Mouse (Mus musculus) hindbrain, embryonic 11.5 days (tissue): ENCODE measurements around the gene Celsr2. TPM values are rescaled to one million over a fixed set of nuclear protein-coding genes. Genes with fewer than 3 reads are reported as not detected.

ENCODE experiments used
- ATAC-seq: fragments of 200-750 bp; cut with Nextera tagmentation; 2 replicates; pipeline ENCODE4 v1.8.0; 2017; ENCODE audit warnings: mild to moderate bottlenecking, moderate TSS enrichment, moderate library complexity; ENCODE audit not compliant: low FRiP score
- DNase-seq: peaks from one replicate; pipeline ENCODE4 v3.0.0-alpha.2; 2015; ENCODE audit warnings: low spot score
- H3K27ac ChIP-seq: fragments of 300-500 bp; sonication (generic); 2 replicates; pipeline ENCODE4 v1.5.1; 2014; ENCODE audit warnings: mild to moderate bottlenecking, low read depth, low read length
- H3K27me3 ChIP-seq: fragments of 300-500 bp; sonication (generic); 2 replicates; pipeline ENCODE4 v1.6.1; 2014; ENCODE audit warnings: mild to moderate bottlenecking, low read length, moderate library complexity, mixed read lengths; ENCODE audit not compliant: control insufficient read depth, insufficient read depth
- H3K36me3 ChIP-seq: fragments of 300-500 bp; sonication (generic); 2 replicates; pipeline ENCODE4 v1.6.1; 2014; ENCODE audit warnings: mild to moderate bottlenecking, low read length, moderate library complexity, mixed read lengths; ENCODE audit not compliant: control insufficient read depth, insufficient read depth
- H3K4me1 ChIP-seq: fragments of 300-500 bp; sonication (generic); replicated peaks from 2 replicates; pipeline ENCODE4 v1.6.1; 2014; ENCODE audit warnings: low read length, mixed read lengths; ENCODE audit not compliant: control insufficient read depth, insufficient read depth
- H3K4me2 ChIP-seq: fragments of 300-500 bp; sonication (generic); replicated peaks from 2 replicates; pipeline ENCODE4 v1.6.1; 2014; ENCODE audit warnings: mild to moderate bottlenecking, low read depth, low read length
- H3K4me3 ChIP-seq: fragments of 300-500 bp; sonication (generic); 2 replicates; pipeline ENCODE4 v1.5.1; 2014; ENCODE audit warnings: low read depth, low read length
- H3K9ac ChIP-seq: fragments of 300-500 bp; sonication (generic); 2 replicates; pipeline ENCODE4 v1.6.1; 2014; ENCODE audit warnings: low read depth, low read length
- H3K9me3 ChIP-seq: fragments of 300-500 bp; sonication (generic); 2 replicates; pipeline ENCODE4 v1.6.1; 2016; ENCODE audit warnings: low read length; ENCODE audit not compliant: control insufficient read depth
- WGBS: fragments of 180-500 bp; shearing (Covaris S2); extraction: QIAGEN DNeasy Blood & Tissue Kit; methylation state at CpG from one replicate; pipeline ENCODE4 v1.1.7; 2014; 5-methylcytosine and 5-hydroxymethylcytosine counted together
- polyA plus RNA-seq: library from polyadenylated mRNA; unstranded; fragments of >200 nt; fragmentation: Nextera tagmentation; extraction: Ambion mirVana; gene quantifications from 2 replicates; pipeline ENCODE4 v1.2.1, GENCODE M21; 2014

Celsr2 gene
- polyA plus RNA-seq, 1 experiment from 2014 or later, result 101 TPM

DNA sequence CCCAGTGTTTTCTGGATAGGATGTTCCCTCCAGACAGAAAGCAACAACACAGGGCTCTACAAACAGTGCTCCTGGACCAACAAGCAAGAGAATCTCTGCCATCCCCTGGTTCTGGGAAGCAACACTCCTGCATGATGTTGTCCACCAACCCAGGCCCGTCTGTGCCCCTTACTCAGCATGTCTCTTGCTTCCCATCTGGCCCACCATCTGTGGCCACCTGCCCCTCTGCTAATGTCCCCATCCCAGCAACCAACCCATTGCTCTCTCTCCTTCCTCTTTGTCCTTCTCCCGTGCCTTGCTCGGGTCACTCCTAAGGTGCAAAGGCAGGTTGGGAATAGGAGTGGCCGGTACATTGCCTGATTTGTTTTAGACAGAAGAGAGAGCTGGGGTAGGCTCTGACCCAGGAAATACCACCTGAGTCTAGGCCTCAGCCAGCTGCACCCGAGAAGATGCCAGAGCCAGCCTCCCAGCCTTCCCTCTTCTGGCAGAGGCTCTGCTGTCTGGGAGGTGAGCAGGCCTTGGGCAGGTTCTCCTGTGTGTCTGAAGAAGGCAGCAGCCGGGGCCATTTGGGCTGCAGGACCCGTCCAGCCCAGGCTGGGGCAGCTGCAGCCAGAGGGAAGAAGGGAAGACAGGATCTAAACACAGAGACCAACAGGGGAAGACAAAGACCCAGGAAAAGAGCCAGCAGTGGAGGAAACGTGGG, 5.5 kb downstream of the Celsr2 start:
- Histone ChIP-seq H3K4me3 (peak overlapping the region; percentile 40), H3K36me3 (peaks cover 24% of the 10 kb centered on the region)
- ATAC-seq, result peak; percentile 1; the same call in 1 of the 2 replicates

GRCm38 (mm10) chr3:108408517-108409008, 6.8 kb downstream of the Celsr2 start:
- 0 out of 2 replicates have a peak overlapping the region, but pooled peaks have one; percentile 7 for H3K4me2 ChIP-seq
- ATAC-seq (no peak), DNase-seq (no peak)
- H3K4me1 ChIP-seq, result peaks cover 28% of the 10 kb centered on the region
- H3K27me3 ChIP-seq, result no peaks in the 10 kb centered on the region
- peaks cover 15% of the 10 kb centered on the region for H3K36me3 ChIP-seq
- peaks cover 4% of the 10 kb centered on the region; the same call in 1 of the 2 replicates for H3K9me3 ChIP-seq
- no peak overlapping the region for H3K27ac ChIP-seq
- WGBS, result 87% methylated on average over 8 of the region's 8 CpGs
- H3K4me3 ChIP-seq, result no peak overlapping the region
- 0 out of 2 replicates have a peak overlapping the region, but pooled peaks have one; percentile 15 for H3K9ac ChIP-seq

More for the DNA sequence above, 5.5 kb downstream of the Celsr2 start:
- WGBS, result 17% methylated on average over 8 of the region's 8 CpGs
- Histone ChIP-seq H3K4me1 (peaks cover 32% of the 10 kb centered on the region), H3K27me3 (no peaks in the 10 kb centered on the region), H3K27ac (peak overlapping the region; percentile 99), H3K4me2 (peak overlapping the region; percentile 86), H3K9ac (peak overlapping the region; percentile 95), H3K9me3 (peaks cover 4% of the 10 kb centered on the region; the same call in 1 of the 2 replicates)
- peak; percentile 63 for DNase-seq

GRCm38 (mm10) chr3:108406306-108406885, 9.0 kb downstream of the Celsr2 start:
- H3K4me3 ChIP-seq, result no peak overlapping the region
- DNase-seq, result no peak
- 0 out of 2 replicates have a peak overlapping the region, but pooled peaks have one; percentile 3 for H3K4me2 ChIP-seq
- H3K4me1 ChIP-seq, result peaks cover 25% of the 10 kb centered on the region
- H3K36me3 ChIP-seq, result peaks cover 8% of the 10 kb centered on the region; the same call in 1 of the 2 replicates
- no peaks in the 10 kb centered on the region for H3K9me3 ChIP-seq
- H3K27ac ChIP-seq, result peak overlapping the region; percentile 85
- 73% methylated on average over 24 of the region's 24 CpGs for WGBS
- 0 out of 2 replicates have a peak overlapping the region, but pooled peaks have one; percentile 4 for H3K9ac ChIP-seq
- H3K27me3 ChIP-seq, result no peaks in the 10 kb centered on the region
- no peak for ATAC-seq

GRCm38 (mm10) chr3:108405536-108406305, 9.6 kb downstream of the Celsr2 start:
- WGBS, result 28% methylated on average over 14 of the region's 14 CpGs
- Histone ChIP-seq H3K27me3 (no peaks in the 10 kb centered on the region), H3K4me2 (peak overlapping the region; percentile 17; the same call in 1 of the 2 replicates), H3K9ac (0 out of 2 replicates have a peak overlapping the region, but pooled peaks have one; percentile 4), H3K9me3 (no peaks in the 10 kb centered on the region), H3K36me3 (peaks cover 14% of the 10 kb centered on the region), H3K4me1 (peaks cover 25% of the 10 kb centered on the region), H3K4me3 (no peak overlapping the region), H3K27ac (peak overlapping the region; percentile 85)
- DNase-seq, result peak; percentile 67
- peak; percentile 37 for ATAC-seq

- no peak overlapping the region for H3K9ac ChIP-seq
- DNase-seq (no peak), ATAC-seq (no peak)
- H3K36me3 ChIP-seq, result peaks cover 32% of the 10 kb centered on the region
- WGBS, result 84% methylated on average over 15 of the region's 15 CpGs
- no peaks in the 10 kb centered on the region for H3K9me3 ChIP-seq
- no peak overlapping the region for H3K4me3 ChIP-seq
- H3K27me3 ChIP-seq, result no peaks in the 10 kb centered on the region
- peaks cover 13% of the 10 kb centered on the region for H3K4me1 ChIP-seq
- H3K4me2 ChIP-seq, result no peak overlapping the region
- H3K27ac ChIP-seq, result no peak overlapping the region
Measured at GRCm38 (mm10) chr3:108402528-108402920, 12.8 kb downstream of the Celsr2 start.

GRCm38 (mm10) chr3:108401692-108402527, 13.4 kb downstream of the Celsr2 start:
- Histone ChIP-seq H3K27ac (0 out of 2 replicates have a peak overlapping the region, but pooled peaks have one; percentile 14), H3K9me3 (no peaks in the 10 kb centered on the region), H3K4me1 (peaks cover 12% of the 10 kb centered on the region), H3K4me2 (no peak overlapping the region), H3K9ac (no peak overlapping the region), H3K36me3 (peaks cover 35% of the 10 kb centered on the region), H3K4me3 (no peak overlapping the region), H3K27me3 (no peaks in the 10 kb centered on the region)
- DNase-seq, result peak; percentile 92
- ATAC-seq, result peak; percentile 76
- 40% methylated on average over 22 of the region's 22 CpGs for WGBS

- H3K9ac ChIP-seq, result no peak overlapping the region
- no peak overlapping the region for H3K27ac ChIP-seq
- H3K4me2 ChIP-seq, result no peak overlapping the region
- H3K9me3 ChIP-seq, result no peaks in the 10 kb centered on the region
- WGBS, result 85% methylated on average over 5 of the region's 5 CpGs
- H3K27me3 ChIP-seq, result no peaks in the 10 kb centered on the region
- H3K4me1 ChIP-seq, result peaks cover 2% of the 10 kb centered on the region
- peaks cover 40% of the 10 kb centered on the region for H3K36me3 ChIP-seq
- DNase-seq, result no peak
- no peak for ATAC-seq
- no peak overlapping the region for H3K4me3 ChIP-seq
Measured at GRCm38 (mm10) chr3:108400442-108400841, 14.9 kb downstream of the Celsr2 start.

GRCm38 (mm10) chr3:108398281-108398680, 17.1 kb downstream of the Celsr2 start:
- no peak overlapping the region for H3K4me2 ChIP-seq
- H3K9me3 ChIP-seq, result no peaks in the 10 kb centered on the region
- peaks cover 4% of the 10 kb centered on the region; the same call in 1 of the 2 replicates for H3K4me1 ChIP-seq
- DNase-seq (no peak), ATAC-seq (no peak)
- no peak overlapping the region for H3K9ac ChIP-seq
- H3K4me3 ChIP-seq, result no peak overlapping the region
- H3K27ac ChIP-seq, result no peak overlapping the region
- peaks cover 44% of the 10 kb centered on the region for H3K36me3 ChIP-seq
- WGBS, result 93% methylated on average over 9 of the region's 9 CpGs
- H3K27me3 ChIP-seq, result no peaks in the 10 kb centered on the region
